Comparison of ENCODE assay signal across 20 mouse cellular contexts in genomic region chr5:64535546-64535945, GRCm38 (mm10).
"Had no signal": no experiment of that assay in that cellular context is flagged by ENCODE, and none has a peak within 500 bp of the region (broad histone marks: within the 10 kb centered on the region; RNA-seq: fewer than 3 reads in every experiment).

No protein-coding gene starts in this region.

- H3K27me3 ChIP-seq: liver, embryonic 15.5 days; lung, embryonic 15.5 days; megakaryocyte, embryonic 14.5 days; midbrain, embryonic 13.5 days; midbrain, embryonic 15.5 days; neural tube, embryonic 12.5 days; stomach, embryonic 15.5 days had no signal

- H3K9me3 ChIP-seq: liver, embryonic 15.5 days; lung, embryonic 15.5 days; midbrain, embryonic 13.5 days; midbrain, embryonic 15.5 days; neural tube, embryonic 12.5 days; stomach, embryonic 15.5 days had no signal

- DNase-seq: liver, postnatal 0 days; lung, adult 2 months; lung, postnatal 14 days; lung, postnatal 36 days; right cerebral cortex, adult 18-20 months; right cerebral cortex, postnatal 25 days; right cerebral cortex, postnatal 4 days; spleen, adult 18-20 months; thymus, adult 18-20 months; thymus, postnatal 25 days; thymus, postnatal 4 days had no signal

- H3K4me3 ChIP-seq: liver, embryonic 15.5 days; lung, embryonic 15.5 days; megakaryocyte, embryonic 14.5 days; midbrain, embryonic 13.5 days; midbrain, embryonic 15.5 days; neural tube, embryonic 12.5 days; stomach, embryonic 15.5 days had no signal

- H3K4me2 ChIP-seq: liver, embryonic 15.5 days; midbrain, embryonic 11.5 days; midbrain, embryonic 13.5 days; midbrain, embryonic 15.5 days; neural tube, embryonic 12.5 days had no signal

- H3K9ac ChIP-seq: liver, embryonic 15.5 days; liver, postnatal 0 days; lung, embryonic 15.5 days; midbrain, embryonic 13.5 days; midbrain, embryonic 15.5 days; neural tube, embryonic 12.5 days; stomach, embryonic 15.5 days had no signal

- H3K36me3 ChIP-seq: liver, embryonic 15.5 days; lung, embryonic 15.5 days; midbrain, embryonic 13.5 days; midbrain, embryonic 15.5 days; neural tube, embryonic 12.5 days; stomach, embryonic 15.5 days had no signal

- ATAC-seq: liver, postnatal 0 days; midbrain, embryonic 13.5 days; midbrain, embryonic 15.5 days had no signal

- H3K27ac ChIP-seq: liver, embryonic 15.5 days; lung, embryonic 15.5 days; macrophage; midbrain, embryonic 13.5 days; midbrain, embryonic 15.5 days; neural tube, embryonic 12.5 days had no signal

- H3K4me1 ChIP-seq: liver, embryonic 15.5 days; midbrain, embryonic 13.5 days; midbrain, embryonic 15.5 days had no signal
